Comparison of ENCODE assay signal across 28 mouse cellular contexts in the genomic region with DNA sequence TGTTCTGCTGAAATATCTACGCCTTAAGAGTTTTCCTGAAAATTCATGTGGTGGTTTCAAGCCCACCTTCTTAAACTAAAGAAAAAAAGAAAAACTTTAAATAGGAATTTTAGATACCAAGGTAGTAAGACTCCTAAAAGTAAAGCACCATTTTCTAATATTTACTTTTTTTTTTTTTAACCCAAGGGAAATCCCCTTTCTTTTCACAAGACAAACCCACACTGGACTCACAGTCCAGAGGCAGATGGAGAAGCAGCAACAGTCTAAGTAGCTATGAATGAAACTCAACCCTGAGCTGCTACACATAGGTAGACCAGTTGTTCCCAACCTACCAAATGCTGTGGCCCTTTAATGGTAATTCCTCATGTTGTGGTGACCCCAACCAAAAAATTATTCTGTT.
"Had no signal": no experiment of that assay in that cellular context is flagged by ENCODE, and none has a peak within 500 bp of the region (broad histone marks: within the 10 kb centered on the region; RNA-seq: fewer than 3 reads in every experiment).

No protein-coding gene starts in this region.

- DNase-seq: cerebellum, adult 9-10 months; cerebellum, adult 9-11 months; cerebellum, postnatal 10 days; cerebellum, postnatal 14 days; cerebellum, postnatal 25 days; cerebellum, postnatal 36 days; embryo, embryonic 11 days; forebrain, postnatal 0 days; gastrocnemius, adult 2 months; gastrocnemius, postnatal 10 days; gastrocnemius, postnatal 14 days; gastrocnemius, postnatal 25 days; gastrocnemius, postnatal 36 days; heart, adult 11 months; heart, adult 18-20 months; heart, adult 2 months had no signal

- H3K9ac ChIP-seq: embryonic facial prominence, embryonic 12.5 days; embryonic facial prominence, embryonic 13.5 days; embryonic facial prominence, embryonic 15.5 days; forebrain, embryonic 12.5 days; forebrain, embryonic 13.5 days; forebrain, embryonic 15.5 days; forebrain, postnatal 0 days had no signal

- H3K4me3 ChIP-seq: embryonic facial prominence, embryonic 10.5 days; embryonic facial prominence, embryonic 12.5 days; embryonic facial prominence, embryonic 13.5 days; embryonic facial prominence, embryonic 15.5 days; erythroblast, embryonic 14.5 days; forebrain, embryonic 10.5 days; forebrain, embryonic 12.5 days; forebrain, embryonic 13.5 days; forebrain, embryonic 15.5 days; gastrocnemius, adult 2 months; heart, adult 2 months; heart, embryonic 10.5 days had no signal

- ATAC-seq: forebrain, embryonic 13.5 days; forebrain, embryonic 14.5 days; forebrain, embryonic 15.5 days; forebrain, embryonic 16.5 days; forebrain, postnatal 0 days had no signal

- H3K27me3 ChIP-seq: embryonic facial prominence, embryonic 12.5 days; embryonic facial prominence, embryonic 13.5 days; embryonic facial prominence, embryonic 15.5 days; forebrain, embryonic 12.5 days; forebrain, embryonic 15.5 days had no signal

- H3K36me3 ChIP-seq: embryonic facial prominence, embryonic 10.5 days; embryonic facial prominence, embryonic 12.5 days; embryonic facial prominence, embryonic 13.5 days; embryonic facial prominence, embryonic 15.5 days; forebrain, embryonic 10.5 days; forebrain, embryonic 12.5 days; forebrain, embryonic 15.5 days; heart, embryonic 10.5 days had no signal

- H3K9me3 ChIP-seq: embryonic facial prominence, embryonic 10.5 days; embryonic facial prominence, embryonic 12.5 days; embryonic facial prominence, embryonic 13.5 days; embryonic facial prominence, embryonic 15.5 days; forebrain, embryonic 10.5 days; forebrain, embryonic 12.5 days; forebrain, embryonic 13.5 days; forebrain, embryonic 15.5 days; heart, embryonic 10.5 days had no signal

- H3K27ac ChIP-seq: embryonic facial prominence, embryonic 10.5 days; embryonic facial prominence, embryonic 12.5 days; embryonic facial prominence, embryonic 13.5 days; embryonic facial prominence, embryonic 15.5 days; forebrain, embryonic 10.5 days; forebrain, embryonic 12.5 days; forebrain, embryonic 13.5 days; forebrain, embryonic 15.5 days; gastrocnemius, adult 2 months; heart, adult 2 months; heart, embryonic 10.5 days had no signal

- H3K4me2 ChIP-seq: embryonic facial prominence, embryonic 12.5 days; embryonic facial prominence, embryonic 13.5 days; embryonic facial prominence, embryonic 15.5 days; forebrain, embryonic 12.5 days; forebrain, embryonic 13.5 days; forebrain, embryonic 15.5 days had no signal
